Mouse (Mus musculus) adrenal gland, adult 18-20 months (tissue): ENCODE measurements around the gene Bbs2. TPM values are rescaled to one million over a fixed set of nuclear protein-coding genes. Genes with fewer than 3 reads are reported as not detected.
A peak's percentile ranks its signal among the peaks of the same experiment; 100 is the strongest.
"Not testable (repeated sequence)": the region's sequence is repeated elsewhere in the genome, so short reads cannot be mapped to it uniquely, and the experiment has no call there.

Experiments
- DNase-seq, 2 experiments: peaks; one replicate each; pipeline ENCODE4 v3.0.0; 2021 to 2022; ENCODE audit warnings: low spot score in 2 of 2
- long read RNA-seq, 2 experiments: library from polyadenylated mRNA; stranded (forward); transcript quantifications; one replicate each; pipeline ENCODE4 v2.0.0; 2021
- total RNA-seq, 2 experiments: library from RNA; stranded (reverse); gene quantifications; 1 replicate in 1 of 2; 2 replicates in 1 of 2; pipeline ENCODE4 v1.2.3; 2021

The Bbs2 gene
- total RNA-seq = 10 to 100 TPM; 20.1 to 21.4 TPM
- long read RNA-seq, experiment 1, transcript Bbs2-201 (17 exons, 3,064 nt) = major isoform, 13 of 16 reads
- long read RNA-seq, experiment 1, partial matches to known transcripts = 2 of 16 reads
- long read RNA-seq, experiment 1, other reads (novel, unspliced or antisense) = 1 of 16 reads
- long read RNA-seq, experiment 2, transcript Bbs2-201 (17 exons, 3,064 nt) = major isoform, 20 of 27 reads
- long read RNA-seq, experiment 2, partial matches to known transcripts = 4 of 27 reads
- long read RNA-seq, experiment 2, other reads (novel, unspliced or antisense) = 3 of 27 reads

- DNase-seq = peak; percentile 97 to 98
Observed at GRCm38 (mm10) chr8:94098081-94098974, at the start of gene Bbs2. Gene Bbs2 (minus strand): TSS chr8:94098928.

- DNase-seq = no peak
Observed at GRCm38 (mm10) chr8:94148236-94148635, 49.5 kb upstream of the Bbs2 start.

GRCm38 (mm10) chr8:94140266-94140795 lies 41.6 kb upstream of the Bbs2 start:
- no peak for DNase-seq

- DNase-seq = no peak
Observed at GRCm38 (mm10) chr8:94136933-94137332, 38.2 kb upstream of the Bbs2 start, which contains the start of gene Mt4. Gene Mt4 (plus strand): TSS chr8:94137197.

- no peak for DNase-seq
Observed at GRCm38 (mm10) chr8:94136192-94136591, 37.5 kb upstream of the Bbs2 start.

GRCm38 (mm10) chr8:94135556-94135955 lies 36.8 kb upstream of the Bbs2 start:
- no peak for DNase-seq

GRCm38 (mm10) chr8:94134601-94135000 lies 35.9 kb upstream of the Bbs2 start:
- not testable (repeated sequence) for DNase-seq

- DNase-seq = no peak
Observed at GRCm38 (mm10) chr8:94132096-94132495, 33.4 kb upstream of the Bbs2 start.

- no peak for DNase-seq
Observed at GRCm38 (mm10) chr8:94130126-94130525, 31.4 kb upstream of the Bbs2 start.

- no peak for DNase-seq
Observed at GRCm38 (mm10) chr8:94129133-94129789, 30.5 kb upstream of the Bbs2 start.

- no peak for DNase-seq
Observed at GRCm38 (mm10) chr8:94127711-94128110, 29.0 kb upstream of the Bbs2 start.

- no peak for DNase-seq
Observed at GRCm38 (mm10) chr8:94122711-94123468, 24.2 kb upstream of the Bbs2 start.

- no peak for DNase-seq
Observed at GRCm38 (mm10) chr8:94121625-94122024, 22.9 kb upstream of the Bbs2 start.

- no peak for DNase-seq
Observed at GRCm38 (mm10) chr8:94118776-94119430, 20.2 kb upstream of the Bbs2 start.

- DNase-seq = no peak
Observed at GRCm38 (mm10) chr8:94113972-94114371, 15.2 kb upstream of the Bbs2 start.

GRCm38 (mm10) chr8:94113435-94113834 lies 14.7 kb upstream of the Bbs2 start:
- no peak for DNase-seq

GRCm38 (mm10) chr8:94110526-94111177 lies 11.9 kb upstream of the Bbs2 start:
- DNase-seq = no peak

- DNase-seq = no peak
Observed at GRCm38 (mm10) chr8:94109835-94110234, 11.1 kb upstream of the Bbs2 start.

GRCm38 (mm10) chr8:94109396-94109795 lies 10.7 kb upstream of the Bbs2 start:
- no peak for DNase-seq

GRCm38 (mm10) chr8:94107871-94108270 lies 9.1 kb upstream of the Bbs2 start:
- DNase-seq = peak in 1 of 2 experiments; percentile 32
